Mouse (Mus musculus) heart, postnatal 14 days (tissue): Measurements from ENCODE around the gene Nsun2. TPM values are rescaled to one million over a fixed set of nuclear protein-coding genes. Genes with fewer than 3 reads are reported as not detected.

Source experiments
- DNase-seq, 2 experiments: peaks; one replicate each; pipeline ENCODE4 v3.0.0; 2021 to 2022
- intact Hi-C: fragments of 180-260 bp; cut with DNase I; formaldehyde crosslinking; loops from one replicate; pipeline ENCODE4 v1.15.1; 2025
- total RNA-seq, 2 experiments: library from RNA; stranded (reverse); gene quantifications; 2 replicates each; pipeline ENCODE4 v1.2.3; 2021

Gene Nsun2
- total RNA-seq, 2 experiments from 2014 or later = 35.8 to 42.0 TPM

DNA sequence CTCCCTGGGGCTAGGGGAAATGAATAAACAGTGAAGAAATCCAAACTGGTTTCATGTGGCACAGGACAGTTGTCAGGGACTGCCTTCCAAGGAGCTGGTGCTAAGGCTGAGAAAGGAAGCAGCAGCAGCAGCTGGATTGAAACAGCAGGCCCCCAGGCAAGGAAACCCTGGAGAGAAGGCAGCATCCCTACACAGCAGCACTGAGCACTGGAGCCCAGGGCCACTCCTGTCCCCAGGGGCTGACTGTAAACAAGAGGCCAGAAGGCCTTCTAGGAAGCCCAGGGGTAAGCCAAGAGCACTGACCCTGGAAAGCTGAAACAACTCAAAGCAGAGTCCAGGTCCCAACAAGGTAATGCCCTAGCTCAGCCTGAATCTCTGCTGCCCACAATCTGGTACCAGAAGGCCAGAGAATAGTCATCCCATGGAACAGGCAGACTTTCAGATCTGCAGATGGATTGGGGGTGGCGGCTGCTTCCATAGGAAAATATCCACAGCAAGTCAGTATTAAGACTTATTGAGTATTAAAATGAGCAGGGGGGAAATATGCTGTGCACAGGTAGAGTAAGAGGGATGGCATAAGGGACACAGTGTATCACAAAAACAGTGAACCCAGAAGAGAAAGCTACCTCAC, 11.3 kb upstream of the Nsun2 start:
- intact Hi-C loops = no loop called here

DNA sequence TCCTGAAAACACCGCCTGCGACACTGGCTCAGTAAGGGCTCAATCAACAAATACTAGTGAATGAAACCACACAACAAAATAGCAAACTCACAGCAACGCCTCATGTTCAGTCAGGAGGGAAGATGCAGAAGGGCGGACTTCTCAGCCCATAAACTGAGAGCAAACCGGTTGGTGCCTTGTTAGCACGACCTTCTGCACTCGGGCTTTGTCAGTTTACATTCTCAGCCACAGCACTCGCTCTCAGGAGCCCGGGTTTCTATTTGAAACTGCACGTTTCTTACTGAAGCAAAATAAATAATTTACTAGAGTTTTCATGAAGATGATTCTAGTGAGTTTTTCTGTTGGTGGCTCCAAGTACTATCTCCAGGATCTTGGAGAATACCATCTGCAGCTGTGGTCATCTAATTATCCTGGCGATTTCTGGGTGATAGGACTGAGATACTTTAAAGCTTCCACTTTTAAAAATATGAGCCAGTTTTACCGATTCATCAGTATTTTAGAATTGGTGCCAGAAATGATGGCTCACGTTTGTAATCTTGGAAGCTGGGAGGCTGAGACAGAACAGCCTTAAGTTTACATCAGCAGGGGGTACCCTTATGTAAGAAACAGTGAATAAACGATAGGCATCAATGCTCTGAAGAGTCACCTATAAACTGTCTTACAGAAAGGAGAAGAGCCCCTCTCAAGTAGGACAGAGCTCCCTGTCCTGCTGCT, 9.9 kb upstream of the Nsun2 start:
- no peak for DNase-seq
- intact Hi-C loops = no loop called here

More for the DNA sequence above, 11.3 kb upstream of the Nsun2 start:
- DNase-seq = no peak

DNA sequence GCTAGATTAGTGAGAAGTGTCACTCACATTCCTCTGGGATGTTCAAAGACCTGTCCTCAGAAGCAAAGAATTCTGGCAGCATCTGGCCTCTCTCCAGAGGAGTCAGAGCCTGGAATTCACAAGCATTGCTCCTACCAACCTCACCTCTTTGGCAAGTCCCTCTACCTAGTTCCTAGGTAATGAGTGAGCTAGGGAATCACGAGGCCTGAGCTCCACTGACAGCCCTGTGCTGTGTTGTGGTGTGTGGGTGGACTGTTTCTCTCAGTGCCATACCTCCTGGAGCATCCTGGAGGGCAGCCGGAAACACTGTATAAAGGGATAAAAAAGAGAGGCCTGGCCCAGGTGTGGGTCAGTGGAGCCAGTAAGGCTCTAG, 9.4 kb upstream of the Nsun2 start:
- no peak for DNase-seq
- intact Hi-C loops = no loop called here

DNA sequence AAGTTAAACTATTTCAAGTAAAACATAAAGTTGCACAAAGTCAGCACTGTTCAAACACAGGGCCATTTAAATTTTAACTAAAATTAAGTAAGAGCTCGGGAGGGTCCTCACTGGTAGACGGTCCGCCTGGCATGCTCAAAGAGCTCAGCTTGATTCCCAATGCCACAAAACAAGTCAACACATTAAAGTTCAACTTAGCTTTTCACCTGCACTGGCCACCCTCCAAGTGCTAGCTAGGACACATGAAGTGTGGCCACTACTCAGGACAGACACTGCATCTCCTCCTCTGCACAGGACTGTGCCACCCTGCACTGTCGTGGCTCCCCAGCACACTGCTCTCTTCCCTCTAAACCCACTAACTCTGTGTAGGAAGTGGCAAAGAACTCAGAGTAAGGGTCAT, 7.7 kb upstream of the Nsun2 start:
- DNase-seq = no peak
- intact Hi-C loops = no loop called here

DNA sequence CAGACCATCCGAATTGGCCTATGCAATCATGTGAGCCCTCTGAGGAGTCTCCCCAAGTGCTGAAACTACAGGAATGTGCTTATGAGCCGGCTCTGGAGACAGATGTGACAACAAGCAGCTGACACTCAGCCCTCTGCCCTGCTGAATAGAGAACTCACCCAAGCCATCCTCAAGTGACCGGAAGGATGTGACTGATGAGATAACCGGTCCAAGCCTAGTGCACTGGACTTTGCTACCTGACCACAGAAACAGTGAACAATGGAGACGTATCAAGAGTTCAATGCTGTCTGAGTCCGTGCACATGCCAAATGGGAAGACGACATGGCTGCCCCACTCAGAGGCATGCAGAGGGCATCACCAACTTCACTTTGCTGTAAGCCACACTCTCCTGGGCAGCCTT, 5.0 kb upstream of the Nsun2 start:
- DNase-seq = no peak
- intact Hi-C loops = no loop called here

DNA sequence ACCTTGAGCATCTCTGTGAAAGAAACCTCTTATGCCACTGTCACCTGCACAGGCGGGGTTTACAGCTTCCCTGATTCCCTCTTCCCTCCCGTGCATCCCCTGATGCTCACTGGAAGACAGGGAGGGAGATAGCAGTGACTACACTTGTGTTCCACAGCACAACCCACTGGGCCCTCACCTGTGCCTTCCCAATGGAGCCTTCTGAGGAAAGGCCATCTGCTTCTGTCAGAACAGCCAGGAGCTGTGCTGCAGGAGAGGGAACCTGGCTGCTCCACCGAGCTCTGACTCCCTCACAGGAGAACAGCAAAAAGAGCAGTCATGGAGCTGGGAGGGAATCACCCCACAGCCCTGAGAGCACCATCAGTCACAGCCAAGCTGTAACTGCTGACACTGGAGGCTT, 3.4 kb upstream of the Nsun2 start:
- intact Hi-C loops = loop anchor here (5.0 kb wide), 1 partner anchor 82 kb away; the partner anchor contains the start of gene Srd5a1
- DNase-seq = no peak

DNA sequence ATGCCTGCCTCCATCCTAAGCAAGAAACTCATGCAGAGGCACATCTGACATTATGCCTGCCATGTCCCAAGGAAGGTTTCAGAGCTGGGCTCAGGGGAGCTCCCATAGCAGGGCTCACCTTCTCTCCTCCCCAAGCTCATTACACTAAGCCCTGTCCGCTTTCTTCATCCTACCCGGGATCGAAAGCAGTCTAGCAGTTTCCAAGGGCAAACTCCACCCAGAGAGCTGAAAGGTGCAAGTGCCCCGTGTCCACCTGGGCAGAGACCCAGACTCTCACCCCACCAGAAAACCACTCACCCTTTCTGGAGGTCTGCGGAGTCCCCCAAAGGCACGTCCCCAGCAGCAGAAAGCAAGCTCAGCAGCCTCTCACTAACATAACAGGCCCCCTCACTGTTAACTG, 2.6 kb upstream of the Nsun2 start:
- intact Hi-C loops = loop anchor here (5.0 kb wide), 1 partner anchor 81 kb away; the partner anchor contains the start of gene Srd5a1
- no peak for DNase-seq

DNA sequence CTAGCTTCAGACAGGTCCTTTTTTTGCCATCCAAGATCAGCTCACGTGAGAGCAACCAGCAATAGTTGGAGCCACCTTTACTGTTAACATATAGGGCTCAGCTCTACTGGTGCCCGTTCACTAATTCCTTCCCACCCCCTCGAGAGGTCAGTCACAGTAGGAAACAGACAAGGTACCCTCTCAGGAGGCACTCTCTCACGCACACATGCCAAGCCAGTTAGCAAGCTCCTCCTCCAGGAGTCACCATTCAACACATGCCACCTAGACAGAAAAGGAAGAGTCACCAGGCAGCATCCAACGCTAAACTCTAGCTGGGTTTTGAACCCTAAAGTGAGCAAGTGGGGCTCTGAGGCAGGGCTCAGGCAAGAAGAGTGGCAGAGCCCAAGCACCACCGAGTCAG, 2.1 kb upstream of the Nsun2 start:
- intact Hi-C loops = loop anchor here (5.0 kb wide), 1 partner anchor 81 kb away; the partner anchor contains the start of gene Srd5a1
- no peak for DNase-seq

DNA sequence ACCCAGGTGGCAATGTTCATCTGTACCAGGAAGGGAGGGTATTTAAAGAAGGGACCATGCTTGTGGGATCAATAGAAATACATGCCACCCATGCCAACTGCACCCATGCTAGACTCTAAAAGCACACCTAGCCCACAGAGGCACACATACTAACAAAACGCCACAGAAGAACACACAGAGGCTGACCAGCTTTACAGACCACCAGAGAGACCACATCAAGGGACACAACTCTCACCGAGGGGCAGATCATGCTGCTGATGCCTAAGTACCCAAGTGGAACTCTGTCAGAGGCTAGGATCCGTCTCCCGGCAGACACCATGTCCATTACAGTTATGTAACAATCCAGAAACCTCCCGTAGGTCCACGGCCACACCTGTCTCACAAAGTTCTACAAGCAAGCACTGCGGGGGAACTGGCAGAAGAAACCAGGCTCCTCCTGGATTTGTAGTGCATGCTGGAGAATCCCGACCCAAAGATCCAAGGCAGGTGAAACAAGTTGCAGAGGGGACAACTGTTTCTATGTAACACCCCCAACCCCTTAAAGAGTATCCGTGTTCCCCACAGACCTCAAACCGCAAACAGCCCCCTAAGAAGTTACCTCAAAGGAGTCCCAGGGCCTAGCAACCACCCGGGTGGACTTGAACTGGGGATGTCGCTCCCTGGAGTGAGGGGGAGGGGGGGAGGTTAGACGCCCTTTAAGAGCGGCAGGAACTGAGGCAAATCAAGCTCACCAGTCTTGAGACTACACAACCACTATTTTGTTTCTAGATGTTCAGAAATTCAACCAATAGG, 1.2 kb upstream of the Nsun2 start:
- intact Hi-C loops = loop anchor here (5.0 kb wide), 1 partner anchor 80 kb away; the partner anchor contains the start of gene Srd5a1
- no peak for DNase-seq

DNA sequence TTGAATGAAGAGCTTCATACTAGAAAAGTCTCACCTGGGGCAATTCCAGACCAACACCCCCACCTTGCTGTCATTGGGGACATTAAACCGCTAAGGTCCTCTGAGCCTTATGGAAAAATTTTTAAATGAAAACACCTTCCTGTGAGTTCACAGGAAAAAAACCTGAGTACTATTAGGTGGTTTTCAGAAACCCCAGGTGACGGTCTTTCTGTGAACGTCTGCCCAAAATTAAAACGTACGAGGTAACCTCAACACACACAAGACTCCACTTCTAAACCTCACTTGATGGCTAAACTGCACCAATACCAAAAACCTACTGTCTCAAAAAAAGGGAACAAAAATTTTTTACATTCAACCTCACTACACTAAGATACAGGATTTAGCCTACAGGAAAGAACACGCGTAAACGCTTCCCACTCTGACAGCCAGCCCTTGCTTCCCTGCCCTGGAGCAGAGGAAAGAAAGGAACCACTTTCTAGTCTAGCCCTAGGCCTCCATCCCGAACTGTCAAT, 597 bp upstream of the Nsun2 start:
- intact Hi-C loops = loop anchor here (5.0 kb wide), 1 partner anchor 79 kb away; the partner anchor contains the start of gene Srd5a1
- no peak for DNase-seq

DNA sequence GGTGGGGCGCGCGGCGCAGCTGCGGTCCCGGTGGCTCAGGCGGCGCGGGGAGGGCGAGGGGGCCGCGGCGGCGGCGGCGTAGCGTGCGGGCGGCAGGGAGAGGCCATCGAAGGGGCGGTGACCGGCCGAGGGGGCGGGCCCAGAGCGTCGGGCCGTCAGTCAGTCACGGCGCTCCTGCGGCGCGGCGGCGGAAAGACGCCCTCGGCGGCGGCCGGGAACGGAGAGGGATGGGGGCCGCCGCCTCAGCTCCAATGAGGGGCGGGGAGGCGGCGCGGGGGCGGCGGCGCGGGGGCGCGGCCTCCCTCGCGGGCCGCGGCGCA, 748 bp downstream of the Nsun2 start, which contains the start of gene Tent4a:
Gene Tent4a, minus strand, starts transcription at position 284 of the 320 bp plus-strand sequence.
- no peak for DNase-seq
- intact Hi-C loops = loop anchor here (5.0 kb wide), 1 partner anchor 78 kb away; the partner anchor contains the start of gene Srd5a1

DNA sequence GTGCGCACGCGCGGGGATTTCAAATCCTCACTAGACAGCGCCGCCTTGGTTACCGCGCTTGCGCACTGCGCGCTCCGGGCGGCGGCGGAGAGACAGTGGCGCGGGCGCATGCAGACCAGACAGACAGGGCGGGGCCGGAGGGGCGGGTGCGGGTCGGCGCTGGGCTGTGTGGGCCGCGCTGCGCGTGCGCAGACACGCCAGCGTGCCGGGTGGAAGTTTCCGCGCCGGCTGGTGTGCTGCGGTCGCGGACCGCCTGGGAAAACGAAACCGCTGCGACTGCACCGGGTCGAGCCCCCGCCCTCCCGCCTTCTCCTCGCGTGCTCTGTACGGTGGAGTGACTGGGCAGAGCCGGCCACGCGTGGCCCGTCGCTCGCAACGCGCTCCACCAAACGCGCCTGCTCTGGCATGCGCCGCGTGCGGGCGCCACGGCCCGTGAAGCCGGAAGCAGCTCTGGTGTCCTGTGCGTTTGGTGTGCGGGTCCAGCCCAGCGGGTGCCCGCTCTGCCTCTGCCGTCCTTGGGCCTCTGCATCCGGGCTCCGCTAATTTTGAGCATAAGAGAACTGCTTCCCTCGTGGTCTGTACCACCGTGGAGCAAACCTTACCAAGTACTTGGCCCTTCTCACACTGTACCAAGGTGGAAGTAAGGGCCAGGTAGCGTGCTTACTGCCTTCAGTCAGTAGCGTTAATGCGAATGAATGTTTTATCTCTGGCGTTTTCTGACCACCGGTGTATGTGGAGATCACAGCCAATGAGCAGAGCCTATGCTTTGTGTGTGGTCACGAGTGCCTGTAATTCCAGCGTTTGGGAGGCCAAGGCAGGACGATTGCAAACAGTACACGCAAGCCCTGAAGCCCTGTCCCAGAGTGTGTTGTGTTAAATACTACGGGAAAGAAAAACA, 1.4 kb downstream of the Nsun2 start:
- peak; percentile 99 to 100 for DNase-seq
- intact Hi-C loops = loop anchor here (5.0 kb wide), 1 partner anchor 77 kb away; the partner anchor contains the start of gene Srd5a1

DNA sequence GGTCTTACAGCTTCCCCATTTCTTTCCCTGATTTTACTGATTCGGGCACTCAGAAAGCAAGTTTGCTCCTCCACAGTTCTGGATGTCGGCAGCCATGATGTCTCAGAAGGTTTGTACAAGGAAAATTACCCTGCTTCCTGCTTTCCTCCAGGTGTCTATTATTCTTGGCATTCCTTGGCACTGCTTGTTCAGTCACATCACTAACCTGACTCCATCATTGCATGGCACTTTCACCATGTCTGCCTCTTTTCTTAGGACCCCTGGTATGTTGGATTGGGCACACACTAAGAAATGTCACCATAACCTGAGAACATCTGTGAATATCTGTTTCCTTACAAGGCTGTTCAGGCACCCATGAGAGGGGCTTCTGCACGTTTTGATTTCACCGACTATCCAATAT, 2.5 kb downstream of the Nsun2 start:
- intact Hi-C loops = no loop called here
- DNase-seq = no peak

DNA sequence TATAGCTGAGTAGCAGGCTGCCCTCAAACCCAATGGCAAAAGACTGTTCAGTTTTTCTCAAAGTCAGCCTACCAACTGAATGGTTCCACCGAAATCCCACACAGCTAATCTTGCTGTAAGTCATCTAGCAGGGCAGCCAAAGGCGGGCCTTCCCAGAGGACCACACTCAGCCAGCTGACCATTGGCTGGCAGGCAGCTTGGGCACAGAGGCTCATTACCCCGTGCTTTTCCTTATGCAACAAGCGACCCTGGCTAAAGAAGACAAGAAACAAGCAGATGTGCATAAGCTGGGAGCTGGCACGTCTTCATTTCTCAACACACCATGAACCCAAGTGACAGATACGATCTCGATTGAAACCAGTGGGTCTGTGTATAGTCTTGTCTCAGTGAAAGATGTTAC, 3.8 kb downstream of the Nsun2 start:
- intact Hi-C loops = no loop called here
- DNase-seq = no peak

DNA sequence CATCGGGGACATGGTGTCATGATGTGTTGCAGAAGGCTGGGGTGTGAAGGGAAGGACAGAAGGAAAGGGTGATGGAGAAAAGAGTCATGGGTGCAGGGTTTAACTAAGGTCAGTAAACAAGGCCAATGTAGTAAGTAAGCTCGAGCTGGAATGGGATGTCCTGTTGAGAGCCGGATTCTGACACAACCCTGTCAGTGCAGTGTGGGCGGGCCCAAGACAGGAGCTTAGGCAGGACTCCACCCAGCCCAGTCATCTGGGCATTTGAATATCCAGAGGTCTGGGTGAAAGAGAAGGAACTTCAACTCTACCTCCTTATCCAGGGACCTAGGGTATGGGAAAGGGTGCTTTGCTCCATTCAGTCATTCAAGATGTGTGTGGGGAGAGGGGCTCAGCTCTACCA, 4.8 kb downstream of the Nsun2 start:
- peak in 1 of 2 experiments; percentile 45 for DNase-seq

DNA sequence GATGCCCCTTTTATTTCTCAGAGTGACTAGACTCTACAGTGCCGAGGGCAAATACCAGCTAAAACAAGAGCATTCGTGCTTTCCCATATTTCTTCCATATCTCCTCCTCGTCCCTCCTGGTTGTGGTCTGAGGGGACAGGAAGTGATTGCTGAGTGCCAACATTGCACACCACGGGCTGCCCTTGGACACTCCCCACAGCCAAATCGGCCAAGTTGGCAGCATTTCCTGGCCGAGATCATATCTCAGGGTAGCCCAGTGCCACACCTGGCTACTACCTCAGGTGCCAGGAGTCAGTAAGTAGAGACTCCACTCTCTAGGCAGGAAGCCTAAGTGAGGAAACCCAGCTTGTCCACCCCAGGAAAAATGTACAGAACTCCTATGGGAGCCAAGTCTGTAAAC, 7.7 kb downstream of the Nsun2 start:
- no peak for DNase-seq
- intact Hi-C loops = no loop called here

More for the DNA sequence above, 4.8 kb downstream of the Nsun2 start:
- intact Hi-C loops = no loop called here

DNA sequence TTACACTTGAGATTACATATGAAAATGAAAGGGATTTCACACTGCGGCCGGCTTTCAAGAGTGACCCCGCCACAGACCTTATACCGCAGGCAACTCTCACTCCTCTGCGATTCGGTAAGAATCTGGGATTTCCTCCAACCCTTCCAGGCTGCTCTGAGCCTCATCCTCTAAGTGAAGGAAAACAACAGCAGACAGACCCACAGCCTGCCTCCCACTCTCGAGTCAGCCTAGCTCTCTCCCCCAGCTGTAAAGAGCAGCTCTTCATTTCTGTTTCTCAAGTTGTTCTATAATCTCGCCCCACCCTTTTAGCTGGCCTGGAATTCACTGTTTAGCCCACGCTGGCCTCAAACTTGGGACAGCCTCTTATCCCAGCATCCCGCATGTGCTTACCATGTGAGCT, 8.2 kb downstream of the Nsun2 start:
- intact Hi-C loops = no loop called here
- DNase-seq = peak in 1 of 2 experiments; percentile 42

DNA sequence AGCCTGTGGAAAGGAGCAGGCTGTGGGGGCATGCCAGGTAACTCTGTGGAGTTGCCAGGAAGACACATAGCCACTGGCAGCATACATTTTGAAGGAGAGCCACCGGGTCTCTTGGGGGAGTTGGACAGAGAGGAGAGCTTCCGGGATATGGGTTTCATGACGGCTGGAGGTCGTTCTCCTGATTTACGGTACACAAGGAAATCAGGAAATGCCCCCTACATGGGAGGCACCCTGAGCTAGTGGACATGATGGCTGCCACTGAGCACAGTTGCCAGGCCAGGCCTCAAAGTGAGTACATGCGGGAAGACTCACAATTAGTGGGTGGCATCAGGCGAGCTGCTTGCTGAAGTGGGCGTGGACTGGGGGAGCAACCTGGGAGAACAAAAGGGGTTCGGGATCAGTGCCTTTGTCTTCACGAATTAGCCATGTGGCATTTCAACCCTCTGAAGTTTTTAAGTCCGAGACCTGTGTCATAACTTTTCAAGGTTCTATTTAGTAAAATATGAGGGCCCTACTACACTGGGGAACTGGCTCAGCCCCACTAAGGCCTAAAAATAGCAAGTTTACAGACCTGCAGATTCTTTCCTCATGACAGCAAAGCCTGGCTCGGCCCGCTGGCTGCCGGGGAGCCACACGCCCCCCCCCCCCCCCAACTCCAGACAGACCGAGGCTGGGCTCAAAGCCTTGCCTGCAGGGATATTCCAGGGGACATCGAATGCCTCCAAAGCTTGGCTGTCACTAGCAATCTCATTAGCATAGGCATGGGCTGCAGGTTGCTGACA, 9.2 kb downstream of the Nsun2 start:
- DNase-seq = peak; percentile 56 to 65
- intact Hi-C loops = no loop called here

DNA sequence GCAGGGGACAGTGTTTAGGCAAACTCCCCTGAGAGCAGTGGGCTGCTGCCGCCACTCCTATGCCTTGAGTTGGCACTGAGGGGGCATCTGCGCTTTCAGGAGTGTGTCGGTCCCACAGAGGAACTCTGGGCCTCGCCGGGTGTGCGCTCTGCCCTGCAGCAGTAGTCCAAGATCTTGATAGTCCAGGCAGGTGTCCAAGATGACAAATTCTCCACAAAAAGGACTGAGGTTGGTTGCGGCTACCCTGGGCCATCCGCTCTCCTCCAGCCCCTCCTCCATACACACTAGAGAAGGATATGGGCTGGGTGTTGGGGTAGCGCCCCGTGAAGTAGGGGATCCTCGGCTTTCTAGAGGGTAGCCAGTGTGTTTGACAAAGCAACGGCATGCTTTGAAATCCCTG, 10.0 kb downstream of the Nsun2 start:
- DNase-seq = no peak
- intact Hi-C loops = no loop called here
